Comparison of ENCODE assay signal across 9 mouse cellular contexts in genomic region chr7:64164997-64165396, GRCm38 (mm10). TPM values are rescaled to one million over a fixed set of nuclear protein-coding genes. Genes with fewer than 3 reads are reported as not detected.
A peak's percentile ranks its signal among the peaks of the same experiment; 100 is the strongest.
DNase-seq lines count a peak whose midpoint lies in the region; ATAC-seq and TF ChIP-seq lines count a peak whose summit lies in the region.
"Had no signal": no experiment of that assay in that cellular context is flagged by ENCODE, and none has a peak within 500 bp of the region (broad histone marks: within the 10 kb centered on the region; RNA-seq: fewer than 3 reads in every experiment).

No protein-coding gene starts in this region.

- no peak overlapping the region for H3K9ac ChIP-seq in CH12.LX (ENCODE audit: insufficient read depth, low read depth)
- H3K9ac ChIP-seq in neural tube, embryonic 14.5 days (replicated peaks; ENCODE audit: low read depth, low read length), result no peak overlapping the region

- H3K36me3 ChIP-seq in CH12.LX (replicated peaks in 1 of 2; ENCODE audit: control insufficient read depth in 1 of 2, insufficient read depth in 1 of 2, low read length in 1 of 2), result no peaks in the 10 kb centered on the region
- H3K36me3 ChIP-seq in neural tube, embryonic 14.5 days (ENCODE audit: control insufficient read depth, insufficient read depth, low read length), result no peaks in the 10 kb centered on the region

- peak; percentile 72 for ATAC-seq in cerebellum, adult (ENCODE audit: insufficient number of reproducible peaks, low FRiP score, low TSS enrichment)
- ATAC-seq in neural tube, embryonic 14.5 days (ENCODE audit: low read depth), result 0 out of 2 replicates have a peak, but pooled peaks have one; percentile 67

- H3K27ac ChIP-seq in CH12.LX (ENCODE audit: insufficient read depth, low read depth), result no peak overlapping the region
- H3K27ac ChIP-seq in neural tube, embryonic 14.5 days (ENCODE audit: low read depth, low read length), result no peak overlapping the region

- TF ChIP-seq CTCF in CH12.LX (conservative IDR thresholded peaks at IDR 0.05 in 1 of 2, IDR thresholded peaks at IDR 0.05 in 1 of 2; ENCODE audit: low read depth in 2 of 2, low read length in 2 of 2), result peak in 1 of 2 experiments; percentile 91; a peak in 2 of 4 replicates

- no peaks in the 10 kb centered on the region for H3K27me3 ChIP-seq in CH12.LX (replicated peaks)
- H3K27me3 ChIP-seq in neural tube, embryonic 14.5 days (ENCODE audit: control insufficient read depth, insufficient read depth, low read length), result no peaks in the 10 kb centered on the region

- no peak for TF ChIP-seq POLR2A in CH12.LX (IDR thresholded peaks at IDR 0.05; ENCODE audit: low read depth, low read length)

- H3K79me2 ChIP-seq in CH12.LX (replicated peaks; ENCODE audit: control insufficient read depth, extremely low read depth, insufficient read depth, poor library complexity, severe bottlenecking), result no peaks in the 10 kb centered on the region

- DNase-seq in layer of hippocampus, adult 11-12 months (ENCODE audit: low spot score), result peak; percentile 63
- DNase-seq in layer of hippocampus, adult 9-11 months, result no peak
- peak; percentile 30 for DNase-seq in CH12.LX (ENCODE audit: extremely low read depth)
- DNase-seq in gastrocnemius, postnatal 10 days, result peak; percentile 57
- peak; percentile 53 to 85 for DNase-seq in kidney, postnatal 36 days
- DNase-seq in spleen, postnatal 4 days (ENCODE audit: low spot score in 2 of 2), result no peak

- in situ Hi-C loops in CH12.LX (cut with MboI; ENCODE audit: low pct_ligation_motif_present, low pct_unique_long_range_greater_than_20kb, low sequenced_read_pairs), result loop anchor here (5.0 to 25.0 kb wide), 3 partner anchors 172 to 572 kb away; no protein-coding TSS in a partner anchor

- H3K4me1 ChIP-seq in CH12.LX (ENCODE audit: control insufficient read depth in 1 of 2, insufficient read depth in 2 of 2), result no peaks in the 10 kb centered on the region
- H3K4me1 ChIP-seq in neural tube, embryonic 14.5 days (ENCODE audit: control insufficient read depth, insufficient read depth, low read length), result no peaks in the 10 kb centered on the region

- H3K9me3 ChIP-seq in CH12.LX (replicated peaks; ENCODE audit: low read length), result no peaks in the 10 kb centered on the region
- no peaks in the 10 kb centered on the region for H3K9me3 ChIP-seq in neural tube, embryonic 14.5 days (ENCODE audit: control insufficient read depth, low read length)

- TF ChIP-seq RAD21 in CH12.LX (IDR thresholded peaks at IDR 0.05; ENCODE audit: low read depth, low read length), result peak; percentile 88

- 63% methylated on average over 3 of the region's 3 CpGs for WGBS in neural tube, embryonic 14.5 days

- no peak for TF ChIP-seq EP300 in CH12.LX (IDR thresholded peaks at IDR 0.05; ENCODE audit: low read length)

- no peak overlapping the region for H3K4me2 ChIP-seq in CH12.LX (ENCODE audit: insufficient read depth, low read depth, poor library complexity, severe bottlenecking)
- H3K4me2 ChIP-seq in neural tube, embryonic 14.5 days (ENCODE audit: low read depth, low read length), result no peak overlapping the region

- H3K4me3 ChIP-seq in CH12.LX (replicated peaks in 1 of 3; ENCODE audit: low read depth in 2 of 3, low read length in 2 of 3, poor library complexity in 1 of 3), result no peak overlapping the region
- no peak overlapping the region for H3K4me3 ChIP-seq in neural tube, embryonic 14.5 days (ENCODE audit: low read depth, low read length)

- dilution Hi-C loops in CH12.LX (cut with MboI; ENCODE audit: extremely low pct_ligation_motif_present, extremely low pct_unique_long_range_greater_than_20kb, low sequenced_read_pairs), result no loop called here

TF ChIP-seq in CH12.LX, 34 proteins besides CTCF, POLR2A, EP300 and RAD21:
- no peak; the same call in 1 of the 2 replicates for TF ChIP-seq NELFE (IDR thresholded peaks at IDR 0.05; ENCODE audit: low read depth, low read length)
- TF ChIP-seq SMC3 (IDR thresholded peaks at IDR 0.05; ENCODE audit: low read depth, low read length), result peak; percentile 81
- TF ChIP-seq USF2 (conservative IDR thresholded peaks at IDR 0.05; ENCODE audit: low read depth, low read length), result no peak
- TF ChIP-seq CHD2 (IDR thresholded peaks at IDR 0.05; ENCODE audit: low read length), result no peak
- TF ChIP-seq ZC3H11A (IDR thresholded peaks at IDR 0.05; ENCODE audit: low read depth, low read length), result peak; percentile 70

RNA-seq across cellular contexts. Expression of gene Trpm1, which starts 11.4 kb away (rescaled TPM):
- 5.0 and 5.9 TPM in 2 replicates for total RNA-seq in CH12.LX (2012; rRNA removed)
- 5.9 and 6.1 TPM in 2 replicates for total RNA-seq in CH12.LX (2014; rRNA removed)
- 10.7 and 12.5 TPM in 2 replicates for polyA plus RNA-seq in CH12.LX (2012; ENCODE audit: insufficient read length, low read depth)
- under 1 TPM; 0.38 to 0.66 TPM for total RNA-seq in gastrocnemius, postnatal 10 days (2021)
- polyA plus RNA-seq in neural tube, embryonic 14.5 days (2014; fragmentation: Nextera tagmentation; extraction: Ambion mirVana), result 0.11 and 0.59 TPM in 2 replicates
- polyA plus RNA-seq: stomach, embryonic 14.5 days had no signal

Comparison
In these comparisons a context has a peak if more than half of its experiments do, and no peak if none do; other contexts are left out.
1. DNase-seq: peak in layer of hippocampus, adult 11-12 months (single experiment), CH12.LX (single experiment), gastrocnemius, postnatal 10 days (single experiment) and kidney, postnatal 36 days (2 of 2); none in layer of hippocampus, adult 9-11 months (single experiment) and spleen, postnatal 4 days (0 of 2).